Mouse (Mus musculus) erythroblast, embryonic 14.5 days (primary cell): ENCODE results near the gene Macrod1. TPM values are rescaled to one million over a fixed set of nuclear protein-coding genes. Genes with fewer than 3 reads are reported as not detected.

ENCODE experiments used
- H3K27me3 ChIP-seq: 2 replicates; pipeline ENCODE4 v1.6.1; 2012; ENCODE audit warnings: inconsistent platforms; ENCODE audit not compliant: control insufficient read depth
- H3K36me3 ChIP-seq: 2 replicates; pipeline ENCODE4 v1.6.1; 2012; ENCODE audit warnings: mild to moderate bottlenecking, inconsistent platforms; ENCODE audit not compliant: control insufficient read depth
- H3K4me1 ChIP-seq: 2 replicates; pipeline ENCODE4 v1.6.1; 2012; ENCODE audit warnings: inconsistent platforms; ENCODE audit not compliant: control insufficient read depth
- H3K4me3 ChIP-seq: replicated peaks from 2 replicates; pipeline ENCODE3; 2012; ENCODE audit warnings: moderate library complexity, mild to moderate bottlenecking, inconsistent platforms
- H3K9me3 ChIP-seq: 2 replicates; pipeline ENCODE4 v1.6.1; 2012; ENCODE audit warnings: low read length, inconsistent platforms, mixed read lengths; ENCODE audit not compliant: control insufficient read depth
- GATA1 ChIP-seq: IDR thresholded peaks from 2 replicates; pipeline ENCODE4 v1.6.1; 2012; ENCODE audit warnings: low read length, inconsistent platforms, mixed read lengths
- TAL1 ChIP-seq: IDR thresholded peaks from 3 replicates; pipeline ENCODE4 v1.6.1; 2012; ENCODE audit warnings: low read length, inconsistent platforms, mixed read lengths
- polyA plus RNA-seq: library from polyadenylated mRNA; stranded (reverse); fragments of >175 nt; gene quantifications from 2 replicates; pipeline ENCODE4 v1.2.3, GENCODE M21; 2012

The Macrod1 gene
- polyA plus RNA-seq, 1 experiment = 2.0 TPM

GRCm38 (mm10) chr19:7130317-7130716, 73.7 kb downstream of the Macrod1 start:
- H3K4me1 ChIP-seq = peaks cover 12% of the 10 kb centered on the region
- no peaks in the 10 kb centered on the region for H3K36me3 ChIP-seq
- H3K4me3 ChIP-seq = no peak overlapping the region
- no peak for TF ChIP-seq GATA1
- TF ChIP-seq TAL1 = no peak
- no peaks in the 10 kb centered on the region for H3K9me3 ChIP-seq
- peaks cover 16% of the 10 kb centered on the region for H3K27me3 ChIP-seq

GRCm38 (mm10) chr19:7133436-7133835, 76.8 kb downstream of the Macrod1 start:
- TF ChIP-seq GATA1 = no peak
- no peak for TF ChIP-seq TAL1
- H3K4me1 ChIP-seq = peaks cover 3% of the 10 kb centered on the region
- no peaks in the 10 kb centered on the region for H3K36me3 ChIP-seq
- peaks cover 43% of the 10 kb centered on the region for H3K27me3 ChIP-seq
- no peaks in the 10 kb centered on the region for H3K9me3 ChIP-seq
- no peak overlapping the region for H3K4me3 ChIP-seq

- no peak for TF ChIP-seq GATA1
- TF ChIP-seq TAL1 = no peak
- H3K36me3 ChIP-seq = no peaks in the 10 kb centered on the region
- H3K27me3 ChIP-seq = peaks cover 43% of the 10 kb centered on the region
These were observed 78.1 kb downstream of the Macrod1 start for GRCm38 (mm10) chr19:7134631-7135091.

GRCm38 (mm10) chr19:7135525-7135924, 78.9 kb downstream of the Macrod1 start:
- Histone ChIP-seq H3K9me3 (no peaks in the 10 kb centered on the region), H3K27me3 (peaks cover 41% of the 10 kb centered on the region), H3K36me3 (no peaks in the 10 kb centered on the region), H3K4me3 (no peak overlapping the region), H3K4me1 (peaks cover 3% of the 10 kb centered on the region)
- TF ChIP-seq TAL1 = no peak
- no peak for TF ChIP-seq GATA1

More at GRCm38 (mm10) chr19:7134631-7135091, 78.1 kb downstream of the Macrod1 start:
- Histone ChIP-seq H3K9me3 (no peaks in the 10 kb centered on the region), H3K4me3 (no peak overlapping the region), H3K4me1 (peaks cover 3% of the 10 kb centered on the region)

- Histone ChIP-seq H3K9me3 (no peaks in the 10 kb centered on the region), H3K4me3 (no peak overlapping the region), H3K36me3 (no peaks in the 10 kb centered on the region), H3K4me1 (peaks cover 3% of the 10 kb centered on the region), H3K27me3 (peaks cover 41% of the 10 kb centered on the region)
- no peak for TF ChIP-seq TAL1
- no peak for TF ChIP-seq GATA1
These were observed 79.4 kb downstream of the Macrod1 start for GRCm38 (mm10) chr19:7136016-7136415.

- Histone ChIP-seq H3K36me3 (no peaks in the 10 kb centered on the region), H3K27me3 (peaks cover 44% of the 10 kb centered on the region), H3K4me1 (peaks cover 3% of the 10 kb centered on the region), H3K9me3 (no peaks in the 10 kb centered on the region), H3K4me3 (no peak overlapping the region)
- TF ChIP-seq TAL1 (no peak), GATA1 (no peak)
These were observed 80.3 kb downstream of the Macrod1 start for GRCm38 (mm10) chr19:7136714-7137498.

- Histone ChIP-seq H3K27me3 (peaks cover 55% of the 10 kb centered on the region), H3K4me1 (peaks cover 4% of the 10 kb centered on the region)
These were observed 81.7 kb downstream of the Macrod1 start for GRCm38 (mm10) chr19:7138327-7138726.

GRCm38 (mm10) chr19:7139321-7139720, 82.7 kb downstream of the Macrod1 start:
- Histone ChIP-seq H3K27me3 (peaks cover 62% of the 10 kb centered on the region), H3K9me3 (no peaks in the 10 kb centered on the region), H3K4me1 (peaks cover 14% of the 10 kb centered on the region), H3K4me3 (no peak overlapping the region), H3K36me3 (no peaks in the 10 kb centered on the region)
- TF ChIP-seq TAL1 (no peak), GATA1 (no peak)

More at GRCm38 (mm10) chr19:7138327-7138726, 81.7 kb downstream of the Macrod1 start:
- Histone ChIP-seq H3K4me3 (no peak overlapping the region), H3K9me3 (no peaks in the 10 kb centered on the region), H3K36me3 (no peaks in the 10 kb centered on the region)
- no peak for TF ChIP-seq TAL1
- TF ChIP-seq GATA1 = no peak

GRCm38 (mm10) chr19:7140373-7140772, 83.8 kb downstream of the Macrod1 start:
- Histone ChIP-seq H3K4me3 (no peak overlapping the region), H3K27me3 (peaks cover 63% of the 10 kb centered on the region), H3K4me1 (peaks cover 17% of the 10 kb centered on the region), H3K36me3 (no peaks in the 10 kb centered on the region), H3K9me3 (no peaks in the 10 kb centered on the region)
- TF ChIP-seq GATA1 (no peak), TAL1 (no peak)
